ENCODE assay signal across 9 mouse cellular contexts in the genomic region with DNA sequence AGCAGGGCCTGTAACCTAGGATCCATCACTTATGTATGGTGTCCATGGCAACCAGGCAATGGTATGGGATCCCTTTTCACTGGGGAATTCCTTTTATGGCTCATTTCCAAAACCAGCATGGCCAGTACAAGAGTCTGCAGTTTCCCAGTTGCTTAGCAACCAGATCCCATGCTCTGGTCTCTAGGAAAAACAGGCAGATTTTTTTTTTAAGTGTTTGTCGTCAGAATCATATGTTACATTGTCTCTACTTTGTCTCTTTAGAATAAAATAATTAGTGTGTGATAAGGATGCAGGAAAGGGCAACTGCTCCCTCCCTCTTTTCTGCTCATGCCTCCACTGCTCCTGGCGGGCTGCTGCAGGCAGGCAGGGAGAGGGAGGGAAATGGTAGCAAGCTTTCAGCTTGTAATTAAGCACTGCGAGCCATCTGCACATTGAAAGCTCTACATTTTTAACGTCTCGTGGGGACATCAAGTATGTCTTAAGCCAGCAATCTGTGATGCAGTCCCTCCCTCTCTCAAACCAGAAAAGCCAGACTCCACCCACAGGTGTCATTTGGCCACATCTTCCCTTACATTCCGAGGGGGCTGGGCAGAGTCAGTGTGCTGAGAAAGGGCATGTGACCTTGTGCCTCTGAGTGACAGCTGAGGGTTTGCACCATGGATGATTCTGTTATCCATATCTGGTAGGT. TPM values are rescaled to one million over a fixed set of nuclear protein-coding genes. Genes with fewer than 3 reads are reported as not detected.
DNase-seq lines count a peak whose midpoint lies in the region; ATAC-seq and TF ChIP-seq lines count a peak whose summit lies in the region.
"Had no signal": no experiment of that assay in that cellular context is flagged by ENCODE, and none has a peak within 500 bp of the region (broad histone marks: within the 10 kb centered on the region; RNA-seq: fewer than 3 reads in every experiment).

No protein-coding gene starts in this region.

- DNase-seq in heart, adult 9 months (ENCODE audit: low spot score in 2 of 2), result no peak
- DNase-seq in embryonic facial prominence, embryonic 10.5 days (ENCODE audit: low spot score), result peak; percentile 58
- peak; percentile 88 for DNase-seq in hindbrain, postnatal 0 days (ENCODE audit: low spot score)
- peak; percentile 97 for DNase-seq in midbrain, embryonic 11.5 days (ENCODE audit: low spot score, missing footprints)
- DNase-seq in urinary bladder, postnatal 4 days (ENCODE audit: low spot score in 2 of 2), result no peak
- no peak for DNase-seq in urinary bladder, adult 18-20 months (ENCODE audit: low spot score in 2 of 2)
- DNase-seq in spleen, postnatal 36 days (ENCODE audit: low spot score in 2 of 2), result no peak

- H3K4me1 ChIP-seq in heart, embryonic 11.5 days (ENCODE audit: control insufficient read depth, insufficient read depth, low read length), result peaks cover 46% of the 10 kb centered on the region
- peaks cover 61% of the 10 kb centered on the region for H3K4me1 ChIP-seq in embryonic facial prominence, embryonic 10.5 days
- peaks cover 22% of the 10 kb centered on the region for H3K4me1 ChIP-seq in hindbrain, postnatal 0 days (ENCODE audit: insufficient read depth, low read length)
- peaks cover 30% of the 10 kb centered on the region for H3K4me1 ChIP-seq in midbrain, embryonic 11.5 days (ENCODE audit: control insufficient read depth, insufficient read depth, low read length)

- ATAC-seq in heart, embryonic 11.5 days (replicated peaks; ENCODE audit: insufficient number of reproducible peaks, low FRiP score, low TSS enrichment), result no peak
- peak; percentile 78 for ATAC-seq in hindbrain, postnatal 0 days
- peak; percentile 93 for ATAC-seq in midbrain, embryonic 11.5 days (ENCODE audit: low FRiP score)

- peak overlapping the region; percentile 42; the same call in 1 of the 2 replicates for H3K27ac ChIP-seq in heart, embryonic 11.5 days (ENCODE audit: low read depth, low read length)
- peak overlapping the region; percentile 80 for H3K27ac ChIP-seq in embryonic facial prominence, embryonic 10.5 days (replicated peaks)
- H3K27ac ChIP-seq in hindbrain, postnatal 0 days, result peak overlapping the region; percentile 81
- peak overlapping the region; percentile 62 for H3K27ac ChIP-seq in midbrain, embryonic 11.5 days (ENCODE audit: low read depth, low read length)

- no peaks in the 10 kb centered on the region for H3K36me3 ChIP-seq in heart, embryonic 11.5 days (ENCODE audit: control insufficient read depth, insufficient read depth, low read length)
- no peaks in the 10 kb centered on the region for H3K36me3 ChIP-seq in embryonic facial prominence, embryonic 10.5 days (replicated peaks)
- H3K36me3 ChIP-seq in hindbrain, postnatal 0 days (ENCODE audit: insufficient read depth, low read length), result no peaks in the 10 kb centered on the region
- H3K36me3 ChIP-seq in midbrain, embryonic 11.5 days (ENCODE audit: control insufficient read depth, insufficient read depth, low read length), result no peaks in the 10 kb centered on the region

- no peak overlapping the region for H3K4me3 ChIP-seq in heart, embryonic 11.5 days (ENCODE audit: low read depth, low read length)
- peak overlapping the region; percentile 35 for H3K4me3 ChIP-seq in embryonic facial prominence, embryonic 10.5 days
- no peak overlapping the region for H3K4me3 ChIP-seq in hindbrain, postnatal 0 days (ENCODE audit: low read length)
- H3K4me3 ChIP-seq in midbrain, embryonic 11.5 days (ENCODE audit: low read depth, low read length), result 0 out of 2 replicates have a peak overlapping the region, but pooled peaks have one; percentile 9

- no peaks in the 10 kb centered on the region for H3K9me3 ChIP-seq in heart, embryonic 11.5 days (replicated peaks; ENCODE audit: control insufficient read depth, low read length)
- H3K9me3 ChIP-seq in embryonic facial prominence, embryonic 10.5 days, result no peaks in the 10 kb centered on the region
- no peaks in the 10 kb centered on the region for H3K9me3 ChIP-seq in hindbrain, postnatal 0 days (ENCODE audit: low read length)
- no peaks in the 10 kb centered on the region for H3K9me3 ChIP-seq in midbrain, embryonic 11.5 days (ENCODE audit: control insufficient read depth, low read length)

- peak; percentile 40 for TF ChIP-seq CTCF in hindbrain, postnatal 0 days (IDR thresholded peaks at IDR 0.05; ENCODE audit: low read depth)

- H3K4me2 ChIP-seq in heart, embryonic 11.5 days, result peak overlapping the region; percentile 37
- peak overlapping the region; percentile 37 for H3K4me2 ChIP-seq in hindbrain, postnatal 0 days (ENCODE audit: low read depth, low read length)
- H3K4me2 ChIP-seq in midbrain, embryonic 11.5 days, result peak overlapping the region; percentile 35

- 8% methylated on average over 6 of the region's 6 CpGs for WGBS in heart, embryonic 11.5 days (ENCODE audit: insufficient replicate concordance)
- 5% methylated on average over 6 of the region's 6 CpGs for whole genome bisulfite sequencing in embryonic facial prominence, embryonic 10.5 days
- 3% methylated on average over 5 of the region's 6 CpGs for WGBS in hindbrain, postnatal 0 days
- 3% methylated on average over 6 of the region's 6 CpGs for WGBS in midbrain, embryonic 11.5 days

- no peaks in the 10 kb centered on the region for H3K27me3 ChIP-seq in heart, embryonic 11.5 days (ENCODE audit: control insufficient read depth, insufficient read depth, low read length)
- 0 out of 2 replicates have a peak, but pooled peaks cover 5% of the 10 kb centered on the region for H3K27me3 ChIP-seq in embryonic facial prominence, embryonic 10.5 days (replicated peaks; ENCODE audit: low read depth, poor library complexity, severe bottlenecking)
- H3K27me3 ChIP-seq in hindbrain, postnatal 0 days (ENCODE audit: insufficient read depth, low read length), result no peaks in the 10 kb centered on the region
- peaks cover 19% of the 10 kb centered on the region; the same call in 1 of the 2 replicates for H3K27me3 ChIP-seq in midbrain, embryonic 11.5 days (ENCODE audit: control insufficient read depth, insufficient read depth, low read length)

- H3K9ac ChIP-seq in heart, embryonic 11.5 days (ENCODE audit: low read depth, low read length), result peak overlapping the region; percentile 17; the same call in 1 of the 2 replicates
- 0 out of 2 replicates have a peak overlapping the region, but pooled peaks have one; percentile 21 for H3K9ac ChIP-seq in hindbrain, postnatal 0 days (replicated peaks; ENCODE audit: low read length)
- H3K9ac ChIP-seq in midbrain, embryonic 11.5 days (ENCODE audit: low read length), result no peak overlapping the region; the same call in 1 of the 2 replicates

RNA-seq across cellular contexts. Expression of gene March10, which starts 51.6 kb away (rescaled TPM):
- polyA plus RNA-seq in heart, embryonic 11.5 days (2014; fragmentation: Nextera tagmentation; extraction: Ambion mirVana), result 0.19 and 0.30 TPM in 2 replicates
- polyA plus RNA-seq in embryonic facial prominence, embryonic 10.5 days (2016; fragmentation: Nextera tagmentation; extraction: Ambion mirVana), result 0.06 and 0.16 TPM in 2 replicates
- 0.52 and 1.2 TPM in 2 replicates for total RNA-seq in hindbrain, postnatal 0 days (2014; rRNA removed)
- polyA plus RNA-seq in hindbrain, postnatal 0 days (2015; fragmentation: Nextera tagmentation; extraction: Ambion mirVana), result 0.52 and 0.58 TPM in 2 replicates
- polyA plus RNA-seq in midbrain, embryonic 11.5 days (2014; fragmentation: Nextera tagmentation; extraction: Ambion mirVana), result 0.06 TPM in 1 of 2 replicates, not detected in the other
- polyA plus RNA-seq: spleen, adult 2 months had no signal

Comparison
In these comparisons a context has a peak if more than half of its experiments do, and no peak if none do; other contexts are left out.
1. H3K4me3 ChIP-seq: peak in embryonic facial prominence, embryonic 10.5 days (single experiment) and midbrain, embryonic 11.5 days (single experiment); none in heart, embryonic 11.5 days (single experiment) and hindbrain, postnatal 0 days (single experiment).
2. DNase-seq: peak in embryonic facial prominence, embryonic 10.5 days (single experiment), hindbrain, postnatal 0 days (single experiment) and midbrain, embryonic 11.5 days (single experiment); none in heart, adult 9 months (0 of 2), urinary bladder, postnatal 4 days (0 of 2), urinary bladder, adult 18-20 months (0 of 2) and spleen, postnatal 36 days (0 of 2).
3. Peak in every context shown above with its lines, with median percentiles within 50 percentile points of each other: H3K27ac ChIP-seq and H3K4me2 ChIP-seq.